Mouse (Mus musculus) layer of hippocampus, postnatal 25 days (tissue): ENCODE measurements around the gene Upk3a. TPM values are rescaled to one million over a fixed set of nuclear protein-coding genes. Genes with fewer than 3 reads are reported as not detected.

ENCODE experiments used
- DNase-seq, 2 experiments: peaks; one replicate each; pipeline ENCODE4 v3.0.0; 2022; ENCODE audit warnings: mixed read lengths in 2 of 2, low spot score in 1 of 2; ENCODE audit errors: extremely low spot score in 1 of 2
- total RNA-seq, 2 experiments: library from RNA; stranded (reverse); gene quantifications; 2 replicates each; pipeline ENCODE4 v1.2.3; 2021

Upk3a gene
- total RNA-seq, 2 experiments from 2014 or later: not detected

GRCm38 (mm10) chr15:85043761-85044160 is 26.8 kb downstream of the Upk3a start:
- no peak for DNase-seq

GRCm38 (mm10) chr15:85046230-85046950 is 29.4 kb downstream of the Upk3a start:
- DNase-seq: no peak

GRCm38 (mm10) chr15:85047865-85048264 is 30.9 kb downstream of the Upk3a start:
- no peak for DNase-seq

GRCm38 (mm10) chr15:85049758-85050157 is 32.8 kb downstream of the Upk3a start:
- DNase-seq: no peak

- DNase-seq: no peak
These were observed 37.2 kb downstream of the Upk3a start for GRCm38 (mm10) chr15:85054098-85054497.

- DNase-seq: no peak
These were observed 38.2 kb downstream of the Upk3a start for GRCm38 (mm10) chr15:85055186-85055585.

- no peak for DNase-seq
These were observed 46.5 kb downstream of the Upk3a start for GRCm38 (mm10) chr15:85063421-85063820.

- DNase-seq: peak in 1 of 2 experiments; percentile 21
These were observed 53.6 kb downstream of the Upk3a start for GRCm38 (mm10) chr15:85070561-85070960.

Other genes with a start within 250 kb of the Upk3a start
- gene Phf21b, start 161.1 kb upstream of the Upk3a start, total RNA-seq: 10 to 100 TPM in 1 of 2 experiments, 1 to 10 TPM in 1; 6.4 to 10.1 TPM
- gene Gm29666, start 97.1 kb upstream of the Upk3a start, total RNA-seq: 1 to 10 TPM in 1 of 2 experiments, under 1 TPM in 1; 0.89 to 1.6 TPM
- 10 to 100 TPM; 31.0 to 32.5 TPM for gene Nup50, start 93.7 kb upstream of the Upk3a start, total RNA-seq
- gene 5031439G07Rik, start 28.6 kb upstream of the Upk3a start, total RNA-seq: 10 to 100 TPM; 80.6 to 99.0 TPM
- 10 to 100 TPM; 29.6 to 31.6 TPM for gene Fam118a, start 11.8 kb downstream of the Upk3a start, total RNA-seq
- gene Smc1b, start 114.8 kb downstream of the Upk3a start, total RNA-seq: under 1 TPM in 1 of 2 experiments, not detected in 1; 0.16 TPM
- gene Ribc2, start 114.9 kb downstream of the Upk3a start, total RNA-seq: under 1 TPM in 1 of 2 experiments, not detected in 1; 0.52 TPM
- 10 to 100 TPM; 11.3 to 13.5 TPM for gene Fbln1, start 188.8 kb downstream of the Upk3a start, total RNA-seq